Mouse (Mus musculus) heart, adult 2 months (tissue): ENCODE data around the gene Rasa3.

Experiments used
- CTCF ChIP-seq: fragments of 200-600 bp; IDR thresholded peaks from 2 replicates; pipeline ENCODE4 v1.8.1; 2022; ENCODE audit warnings: antibody characterized with exemption, mild to moderate bottlenecking, moderate library complexity
- EP300 ChIP-seq: fragments of 200-500 bp; IDR thresholded peaks from 2 replicates; pipeline ENCODE4 v1.6.1; 2011; ENCODE audit warnings: low read depth, low read length, control low read depth; ENCODE audit not compliant: insufficient read depth

- TF ChIP-seq CTCF = no peak
- TF ChIP-seq EP300 = no peak
Observed at GRCm38 (mm10) chr8:13530401-13530800, 147.0 kb downstream of the Rasa3 start.
